8 mouse cellular contexts compared by ENCODE assay signal in the genomic region with DNA sequence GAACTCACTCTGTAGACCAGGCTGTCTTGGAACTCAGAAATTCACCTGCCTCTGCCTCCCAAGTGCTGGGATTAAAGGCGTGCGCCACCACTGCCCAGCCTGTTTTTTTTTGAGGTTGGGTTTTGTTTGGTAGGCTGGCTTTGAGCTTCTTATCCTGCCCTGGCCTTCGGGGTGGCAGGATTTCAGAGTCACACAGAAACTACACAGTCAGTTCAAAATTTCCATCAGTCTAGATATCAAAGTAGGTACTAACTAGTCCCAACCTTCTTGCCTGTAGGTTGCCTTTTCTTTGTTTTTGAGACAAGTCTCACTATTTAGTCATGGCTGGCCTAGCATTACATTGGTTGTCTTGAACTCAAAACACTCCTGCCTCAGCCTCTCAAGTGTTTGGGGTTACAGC. TPM values are rescaled to one million over a fixed set of nuclear protein-coding genes. Genes with fewer than 3 reads are reported as not detected.
DNase-seq lines count a peak whose midpoint lies in the region; ATAC-seq and TF ChIP-seq lines count a peak whose summit lies in the region.

No protein-coding gene starts in this region.

- peaks cover 3% of the 10 kb centered on the region; the same call in 1 of the 2 replicates for H3K4me1 ChIP-seq in intestine, embryonic 14.5 days (replicated peaks; ENCODE audit: control insufficient read depth, insufficient read depth, low read length)
- H3K4me1 ChIP-seq in neural tube, embryonic 13.5 days (replicated peaks), result peaks cover 22% of the 10 kb centered on the region

- H3K4me2 ChIP-seq in intestine, embryonic 14.5 days (ENCODE audit: low read length), result peak overlapping the region; percentile 84
- peak overlapping the region; percentile 60 for H3K4me2 ChIP-seq in neural tube, embryonic 13.5 days

- H3K36me3 ChIP-seq in intestine, embryonic 14.5 days (ENCODE audit: control insufficient read depth, insufficient read depth, low read length), result no peaks in the 10 kb centered on the region
- H3K36me3 ChIP-seq in neural tube, embryonic 13.5 days, result no peaks in the 10 kb centered on the region

- H3K9me3 ChIP-seq in intestine, embryonic 14.5 days (ENCODE audit: control insufficient read depth, low read length), result no peaks in the 10 kb centered on the region
- H3K9me3 ChIP-seq in neural tube, embryonic 13.5 days, result peaks cover 3% of the 10 kb centered on the region; the same call in 1 of the 2 replicates

- H3K27me3 ChIP-seq in intestine, embryonic 14.5 days (replicated peaks; ENCODE audit: control insufficient read depth, insufficient read depth, low read length), result no peaks in the 10 kb centered on the region
- no peaks in the 10 kb centered on the region for H3K27me3 ChIP-seq in neural tube, embryonic 13.5 days

- ATAC-seq in intestine, embryonic 14.5 days (replicated peaks; ENCODE audit: low FRiP score, low TSS enrichment, low read depth), result no peak
- ATAC-seq in neural tube, embryonic 13.5 days (ENCODE audit: low read depth), result no peak

- peak overlapping the region; percentile 78; the same call in 1 of the 2 replicates for H3K4me3 ChIP-seq in layer of hippocampus, adult 2 months
- peak overlapping the region; percentile 77; the same call in 1 of the 2 replicates for H3K4me3 ChIP-seq in intestine, embryonic 14.5 days (ENCODE audit: low read depth, low read length)
- H3K4me3 ChIP-seq in neural tube, embryonic 13.5 days, result peak overlapping the region; percentile 86

- no peak for TF ChIP-seq CTCF in layer of hippocampus, adult 2 months (conservative IDR thresholded peaks at IDR 0.05)

- DNase-seq in layer of hippocampus, adult 2 months (ENCODE audit: low spot score in 2 of 2), result no peak
- no peak for DNase-seq in layer of hippocampus, postnatal 14 days (ENCODE audit: low spot score in 2 of 2)
- peak; percentile 11 for DNase-seq in c-Kit-negative CD71-positive TER-119-positive erythroid progenitor cells, embryonic 14.5 days (ENCODE audit: low read depth, low spot score)
- DNase-seq in intestine, embryonic 14.5 days (ENCODE audit: low spot score), result no peak
- DNase-seq in cerebellum, adult 11 months, result no peak
- DNase-seq in adrenal gland, adult 18-20 months (ENCODE audit: low spot score in 2 of 2), result no peak
- no peak for DNase-seq in adrenal gland, adult 8-10 months

- WGBS in intestine, embryonic 14.5 days, result 66% methylated on average over 3 of the region's 3 CpGs
- 68% methylated on average over 3 of the region's 3 CpGs for WGBS in neural tube, embryonic 13.5 days

- no peak overlapping the region for H3K9ac ChIP-seq in intestine, embryonic 14.5 days (ENCODE audit: low read length)
- peak overlapping the region; percentile 94; the same call in 1 of the 2 replicates for H3K9ac ChIP-seq in neural tube, embryonic 13.5 days

- no peak overlapping the region for H3K27ac ChIP-seq in layer of hippocampus, adult 2 months
- no peak overlapping the region for H3K27ac ChIP-seq in intestine, embryonic 14.5 days (ENCODE audit: low read depth)
- H3K27ac ChIP-seq in neural tube, embryonic 13.5 days (replicated peaks), result no peak overlapping the region

RNA-seq across cellular contexts. Expression of gene Kpna1, which starts 5.9 kb away (rescaled TPM):
- 100 to 1,000 TPM; 139 to 141 TPM for total RNA-seq in layer of hippocampus, adult 2 months (2021)
- 100 to 1,000 TPM; 113 to 121 TPM for total RNA-seq in layer of hippocampus, postnatal 14 days (2021)
- polyA plus RNA-seq in intestine, embryonic 14.5 days (2014; fragmentation: Nextera tagmentation; extraction: Ambion mirVana), result 44.4 and 48.1 TPM in 2 replicates
- polyA plus RNA-seq in neural tube, embryonic 13.5 days (2015; fragmentation: Nextera tagmentation; extraction: Ambion mirVana), result 72.7 and 74.9 TPM in 2 replicates
- 100 to 1,000 TPM in 1 of 2 experiments, 10 to 100 TPM in 1; 77.6 to 101 TPM for total RNA-seq in adrenal gland, adult 18-20 months (2021)
- 10 to 100 TPM; 63.4 to 91.0 (median 68.9) TPM for total RNA-seq in adrenal gland, adult 8-10 months (2022)

RNA-seq across cellular contexts. Expression of gene Dtx3l, which starts 45.5 kb away (rescaled TPM):
- total RNA-seq in layer of hippocampus, adult 2 months (2021), result 1 to 10 TPM; 4.8 TPM
- 1 to 10 TPM; 3.2 to 3.4 TPM for total RNA-seq in layer of hippocampus, postnatal 14 days (2021)
- polyA plus RNA-seq in intestine, embryonic 14.5 days (2014; fragmentation: Nextera tagmentation; extraction: Ambion mirVana), result 8.0 and 8.2 TPM in 2 replicates
- polyA plus RNA-seq in neural tube, embryonic 13.5 days (2015; fragmentation: Nextera tagmentation; extraction: Ambion mirVana), result 1.2 and 1.4 TPM in 2 replicates
- 1 to 10 TPM; 6.8 to 9.8 TPM for total RNA-seq in adrenal gland, adult 18-20 months (2021)
- 10 to 100 TPM in 2 of 4 experiments, 1 to 10 TPM in 2; 8.2 to 14.3 (median 11.2) TPM for total RNA-seq in adrenal gland, adult 8-10 months (2022)

RNA-seq across cellular contexts. Expression of gene Parp9, which starts 46.2 kb away (rescaled TPM):
- 1 to 10 TPM; 3.1 to 3.6 TPM for total RNA-seq in layer of hippocampus, adult 2 months (2021)
- total RNA-seq in layer of hippocampus, postnatal 14 days (2021), result 1 to 10 TPM; 3.0 to 3.1 TPM
- 9.3 and 11.0 TPM in 2 replicates for polyA plus RNA-seq in intestine, embryonic 14.5 days (2014; fragmentation: Nextera tagmentation; extraction: Ambion mirVana)
- 2.3 and 2.4 TPM in 2 replicates for polyA plus RNA-seq in neural tube, embryonic 13.5 days (2015; fragmentation: Nextera tagmentation; extraction: Ambion mirVana)
- 10 to 100 TPM; 11.8 to 13.9 TPM for total RNA-seq in adrenal gland, adult 18-20 months (2021)
- total RNA-seq in adrenal gland, adult 8-10 months (2022), result 10 to 100 TPM; 13.3 to 19.8 (median 15.6) TPM

RNA-seq across cellular contexts. Expression of gene Wdr5b, which starts 56.5 kb away (rescaled TPM):
- total RNA-seq in layer of hippocampus, adult 2 months (2021), result 1 to 10 TPM; 5.5 to 5.8 TPM
- total RNA-seq in layer of hippocampus, postnatal 14 days (2021), result 1 to 10 TPM; 4.8 to 5.3 TPM
- 8.5 and 8.7 TPM in 2 replicates for polyA plus RNA-seq in intestine, embryonic 14.5 days (2014; fragmentation: Nextera tagmentation; extraction: Ambion mirVana)
- 12.6 and 14.4 TPM in 2 replicates for polyA plus RNA-seq in neural tube, embryonic 13.5 days (2015; fragmentation: Nextera tagmentation; extraction: Ambion mirVana)
- total RNA-seq in adrenal gland, adult 18-20 months (2021), result 1 to 10 TPM; 2.8 to 3.9 TPM
- 1 to 10 TPM; 4.2 to 6.8 (median 5.3) TPM for total RNA-seq in adrenal gland, adult 8-10 months (2022)
